Mouse (Mus musculus): ENCODE data around the gene Akap3. TPM values are rescaled to one million over a fixed set of nuclear protein-coding genes. Genes with fewer than 3 reads are reported as not detected.

The Akap3 gene
- 0.04 TPM in 1 of 2 replicates, not detected in the other for polyA plus RNA-seq (2012; rRNA removed; ENCODE audit: low replicate concordance)

GRCm38 (mm10) chr6:126852881-126853280 is at the start of gene Akap3:
TSS of gene Akap3 (plus strand) at chr6:126853098.

DNA sequence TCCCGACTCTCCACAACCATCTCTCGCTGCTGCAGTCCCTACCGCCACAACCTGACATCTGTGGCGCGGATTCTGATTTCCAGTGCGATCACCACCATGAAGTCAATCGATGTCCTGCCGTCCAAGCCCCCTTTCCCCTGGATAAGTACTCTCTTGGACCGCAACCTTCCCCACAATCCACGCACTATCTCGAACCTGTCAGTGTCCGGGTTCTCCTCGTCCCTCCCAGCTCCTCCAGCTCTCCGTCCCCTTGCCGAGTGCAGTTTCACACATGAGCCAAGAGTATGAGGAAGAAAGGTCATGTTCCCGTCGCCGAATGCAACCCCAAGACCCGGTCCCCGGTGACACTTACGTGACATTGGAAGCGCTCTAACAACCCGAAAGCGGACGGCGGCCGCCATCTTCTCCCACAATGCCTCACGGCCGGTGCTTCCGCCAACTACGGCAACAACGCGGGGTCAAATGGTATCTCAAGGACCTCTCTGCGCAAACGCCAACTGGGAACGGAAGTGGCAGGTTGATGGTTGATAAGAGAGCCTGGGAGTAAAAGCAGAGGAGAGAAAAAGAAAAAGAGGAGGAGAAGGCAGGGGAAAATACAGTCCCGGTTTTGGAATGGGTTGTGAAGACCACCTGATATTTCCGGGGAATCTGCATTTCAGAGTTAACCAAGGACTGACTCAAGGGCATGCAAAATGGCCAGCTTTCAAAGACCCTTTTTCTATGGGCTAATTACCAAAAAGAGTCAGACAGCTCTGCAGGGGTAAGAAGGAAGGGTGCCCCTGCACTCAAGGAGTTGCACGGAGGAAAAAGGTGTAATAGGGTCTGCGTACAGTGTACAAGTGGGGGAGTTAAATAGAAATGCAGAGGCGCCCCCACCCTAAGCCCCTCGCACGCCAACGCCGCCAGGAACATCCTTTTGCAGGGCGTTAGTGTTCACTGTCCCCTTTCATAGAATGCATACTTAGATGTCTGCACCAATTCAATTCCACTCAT is 3.9 kb upstream of the Akap3 start, which contains the start of gene Ndufa9:
Gene Ndufa9, minus strand, starts transcription at position 425 of the 993 bp plus-strand sequence.

GRCm38 (mm10) chr6:126921111-126921881 is 68.4 kb downstream of the Akap3 start, which contains the start of gene Dyrk4:
TSS of gene Dyrk4 (minus strand) at chr6:126921839.

Other genes with a start within 250 kb of the Akap3 start
- 0.72 and 0.96 TPM in 2 replicates for gene Kcna1, start 206.7 kb upstream of the Akap3 start, polyA plus RNA-seq (2012; rRNA removed; ENCODE audit: low replicate concordance)
- 0.66 and 1.2 TPM in 2 replicates for gene Kcna6, start 112.4 kb upstream of the Akap3 start, polyA plus RNA-seq (2012; rRNA removed; ENCODE audit: low replicate concordance)
- gene Ndufa9, start 4.0 kb upstream of the Akap3 start, polyA plus RNA-seq (2012; rRNA removed; ENCODE audit: low replicate concordance): 121 and 165 TPM in 2 replicates
- not detected in 2 replicates for gene Dyrk4, start 68.7 kb downstream of the Akap3 start, polyA plus RNA-seq (2012; rRNA removed; ENCODE audit: low replicate concordance)
- 2.4 and 4.9 TPM in 2 replicates for gene Rad51ap1, start 86.5 kb downstream of the Akap3 start, polyA plus RNA-seq (2012; rRNA removed; ENCODE audit: low replicate concordance)
- gene D6Wsu163e, start 86.9 kb downstream of the Akap3 start, polyA plus RNA-seq (2012; rRNA removed; ENCODE audit: low replicate concordance): 6.7 and 7.6 TPM in 2 replicates
- gene Fgf6, start 162.5 kb downstream of the Akap3 start, polyA plus RNA-seq (2012; rRNA removed; ENCODE audit: low replicate concordance): not detected in 2 replicates
- gene Fgf23, start 219.8 kb downstream of the Akap3 start, polyA plus RNA-seq (2012; rRNA removed; ENCODE audit: low replicate concordance): not detected in 2 replicates